Mouse (Mus musculus) liver, embryonic 11.5 days (tissue): ENCODE measurements around the gene Cebpg. TPM values are rescaled to one million over a fixed set of nuclear protein-coding genes. Genes with fewer than 3 reads are reported as not detected.

Source experiments
- microRNA-seq: library from miRNA; unstranded; fragments of <30 nt; microRNA quantifications from one replicate; pipeline ENCODE4, GENCODE M21; 2017; ENCODE audit warnings: borderline number of aligned reads
- polyA plus RNA-seq: library from polyadenylated mRNA; unstranded; fragments of >200 nt; fragmentation: Nextera tagmentation; extraction: Ambion mirVana; gene quantifications from 2 replicates; pipeline ENCODE4 v1.2.1, GENCODE M21; 2014

Cebpg gene
- polyA plus RNA-seq, 1 experiment from 2014 or later, result 26.2 TPM

Small RNA genes lying within 50 kb of the gene (microRNA-seq; reads per million reads assigned to microRNA genes)
- gene Gm25033, result not detected

Other genes starting within 250 kb of the Cebpg start
- 0.75 and 0.79 TPM in 2 replicates for gene Chst8, start 243.9 kb downstream of the Cebpg start, polyA plus RNA-seq
- gene Pepd, start 144.2 kb downstream of the Cebpg start, polyA plus RNA-seq, result 53.4 and 55.7 TPM in 2 replicates
- gene Cebpa, start 62.7 kb upstream of the Cebpg start, polyA plus RNA-seq, result 6.9 and 8.2 TPM in 2 replicates
- gene Slc7a10, start 129.8 kb upstream of the Cebpg start, polyA plus RNA-seq, result 0.60 and 1.9 TPM in 2 replicates
- gene Lrp3, start 158.9 kb upstream of the Cebpg start, polyA plus RNA-seq, result 2.6 and 3.9 TPM in 2 replicates